Mouse (Mus musculus) neural tube, embryonic 15.5 days (tissue): ENCODE data around the gene Esr2. TPM values are rescaled to one million over a fixed set of nuclear protein-coding genes. Genes with fewer than 3 reads are reported as not detected.

ENCODE experiments used
- ATAC-seq: fragments of 200-750 bp; cut with Nextera tagmentation; 2 replicates; pipeline ENCODE4 v1.8.0; 2017; ENCODE audit warnings: mild to moderate bottlenecking, moderate TSS enrichment, moderate library complexity; ENCODE audit not compliant: low FRiP score
- H3K27ac ChIP-seq: fragments of 300-500 bp; sonication (generic); replicated peaks from 2 replicates; pipeline ENCODE4 v1.5.1; 2015; ENCODE audit warnings: mild to moderate bottlenecking, inconsistent platforms
- H3K27me3 ChIP-seq: fragments of 300-500 bp; sonication (generic); replicated peaks from 2 replicates; pipeline ENCODE4 v1.6.1; 2015; ENCODE audit warnings: inconsistent platforms
- H3K36me3 ChIP-seq: fragments of 300-500 bp; sonication (generic); 2 replicates; pipeline ENCODE4 v1.6.1; 2015; ENCODE audit warnings: inconsistent platforms
- H3K4me1 ChIP-seq: fragments of 300-500 bp; sonication (generic); 2 replicates; pipeline ENCODE4 v1.6.1; 2015; ENCODE audit warnings: inconsistent platforms
- H3K4me2 ChIP-seq: fragments of 300-500 bp; sonication (generic); 2 replicates; pipeline ENCODE4 v1.6.1; 2015; ENCODE audit warnings: inconsistent platforms, mild to moderate bottlenecking, moderate library complexity
- H3K4me3 ChIP-seq: fragments of 300-500 bp; sonication (generic); replicated peaks from 2 replicates; pipeline ENCODE4 v1.5.1; 2015; ENCODE audit warnings: mild to moderate bottlenecking, inconsistent platforms
- H3K9ac ChIP-seq: fragments of 300-500 bp; sonication (generic); replicated peaks from 2 replicates; pipeline ENCODE4 v1.6.1; 2015; ENCODE audit warnings: mild to moderate bottlenecking, inconsistent platforms
- H3K9me3 ChIP-seq: fragments of 300-500 bp; sonication (generic); replicated peaks from 2 replicates; pipeline ENCODE4 v1.6.1; 2016; ENCODE audit warnings: inconsistent platforms
- WGBS: fragments of 180-500 bp; shearing (Covaris S2); methylation state at CpG from one replicate; pipeline ENCODE4 v1.1.7; 2015; ENCODE audit warnings: mixed read lengths; 5-methylcytosine and 5-hydroxymethylcytosine counted together
- polyA plus RNA-seq: library from polyadenylated mRNA; unstranded; fragments of >200 nt; fragmentation: Nextera tagmentation; extraction: Ambion mirVana; gene quantifications from 2 replicates; pipeline ENCODE4 v1.2.1, GENCODE M21; 2015

Esr2 gene
- polyA plus RNA-seq, 1 experiment from 2014 or later = 0.17 TPM

DNA sequence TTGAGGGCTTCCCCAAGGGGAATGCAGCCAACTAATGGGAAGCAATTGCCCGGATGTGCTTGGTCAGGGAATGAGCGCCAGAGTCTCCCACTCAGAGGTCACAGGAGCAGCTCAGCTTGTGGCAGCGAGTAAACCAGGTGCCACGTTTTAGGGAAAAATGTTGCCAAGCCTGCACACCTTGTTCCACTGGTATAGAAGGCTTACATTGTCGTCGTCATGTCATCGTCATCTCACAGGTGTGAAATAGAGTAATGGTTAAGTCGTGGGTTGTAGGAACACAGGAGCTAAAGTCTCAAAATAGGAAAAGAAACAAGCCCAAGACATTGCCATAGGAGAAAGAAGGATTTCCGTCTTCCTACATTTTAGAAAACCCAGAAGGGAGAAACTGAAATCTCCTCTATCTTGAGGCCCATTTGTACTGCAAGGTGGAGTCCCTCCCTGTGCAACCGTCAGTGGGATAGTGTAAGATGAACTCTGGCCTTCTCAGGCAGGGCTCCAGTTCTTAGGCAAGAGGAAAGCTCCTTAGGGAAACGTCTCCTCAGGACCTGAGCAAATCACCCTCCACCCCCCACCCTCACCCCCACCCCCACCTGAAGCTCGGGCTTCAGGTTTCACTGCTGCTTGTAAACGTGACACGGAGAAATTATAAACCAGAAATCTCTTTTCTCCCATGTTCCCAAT lies 96.0 kb downstream of the Esr2 start:
- no peaks in the 10 kb centered on the region for H3K9me3 ChIP-seq
- peaks cover 27% of the 10 kb centered on the region for H3K4me1 ChIP-seq
- peak; percentile 39; the same call in 1 of the 2 replicates for ATAC-seq
- 41% methylated on average over 14 of the region's 14 CpGs for WGBS
- peak overlapping the region; percentile 43 for H3K9ac ChIP-seq
- peak overlapping the region; percentile 45 for H3K4me3 ChIP-seq
- H3K4me2 ChIP-seq = peak overlapping the region; percentile 63
- H3K36me3 ChIP-seq = no peaks in the 10 kb centered on the region
- H3K27me3 ChIP-seq = no peaks in the 10 kb centered on the region
- H3K27ac ChIP-seq = peak overlapping the region; percentile 93

DNA sequence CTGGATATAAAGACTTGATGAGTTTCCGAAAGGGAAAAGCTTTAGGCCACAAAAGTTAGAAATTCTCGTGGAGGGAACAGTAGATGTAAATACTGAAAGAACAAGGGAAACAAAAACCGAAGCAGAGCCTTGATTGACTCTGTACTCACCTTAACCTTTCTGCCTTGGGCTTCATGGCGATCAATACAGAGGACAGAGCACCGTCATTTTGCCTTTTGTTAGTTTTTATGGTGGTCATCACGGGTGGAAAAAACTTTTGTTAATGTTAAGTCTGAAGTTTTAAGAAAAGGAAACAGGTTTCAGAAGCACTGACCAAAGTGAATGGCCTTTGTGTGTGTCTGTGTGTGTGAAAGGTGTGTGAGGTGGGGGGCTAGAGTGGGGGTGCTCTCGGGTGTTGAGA lies 103.1 kb downstream of the Esr2 start:
- Histone ChIP-seq H3K9ac (no peak overlapping the region), H3K4me2 (no peak overlapping the region), H3K4me3 (no peak overlapping the region), H3K4me1 (no peaks in the 10 kb centered on the region; the same call in 1 of the 2 replicates), H3K27ac (no peak overlapping the region), H3K9me3 (no peaks in the 10 kb centered on the region), H3K36me3 (peaks cover 3% of the 10 kb centered on the region; the same call in 1 of the 2 replicates), H3K27me3 (no peaks in the 10 kb centered on the region)
- 26% methylated on average over 7 of the region's 7 CpGs for WGBS
- no peak for ATAC-seq

DNA sequence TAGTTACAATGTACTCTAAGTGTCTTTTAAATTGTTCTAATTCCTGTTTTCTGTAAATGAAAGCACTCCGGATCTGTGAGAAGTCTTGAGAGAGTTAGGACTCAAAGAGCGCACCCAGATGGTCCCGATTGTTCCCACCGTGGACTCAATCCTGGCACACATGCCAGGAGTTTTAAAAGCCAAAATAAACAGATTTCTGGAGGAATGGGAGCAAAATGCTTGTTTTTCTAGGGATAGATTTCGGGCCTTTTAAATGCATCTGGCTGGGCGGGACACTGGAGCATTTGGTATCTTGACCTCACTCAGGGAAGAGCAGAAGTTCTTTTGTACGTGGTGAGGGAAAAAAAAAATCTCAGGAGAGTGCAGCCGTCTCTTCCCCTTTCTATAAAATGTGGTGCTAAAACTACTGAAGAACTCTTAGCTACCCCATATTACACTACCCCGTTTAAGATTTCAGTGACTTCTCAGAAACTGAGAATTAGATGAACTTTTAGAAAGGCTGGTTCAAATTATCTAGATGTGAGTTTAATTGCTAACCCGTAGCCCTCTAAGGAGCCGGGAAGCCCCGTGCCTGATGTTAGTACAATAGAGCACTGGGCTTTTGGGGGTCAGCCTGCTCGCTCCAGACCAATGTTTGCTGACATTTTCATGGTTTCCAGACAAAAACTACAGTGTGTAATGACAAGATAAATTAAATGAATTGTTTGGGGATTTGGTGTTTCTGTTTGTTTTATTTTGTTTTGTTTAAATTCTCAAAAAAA lies 103.8 kb downstream of the Esr2 start:
- H3K4me3 ChIP-seq = no peak overlapping the region
- WGBS = 16% methylated on average over 13 of the region's 13 CpGs
- H3K27me3 ChIP-seq = no peaks in the 10 kb centered on the region
- peaks cover 6% of the 10 kb centered on the region; the same call in 1 of the 2 replicates for H3K36me3 ChIP-seq
- H3K9me3 ChIP-seq = no peaks in the 10 kb centered on the region
- no peaks in the 10 kb centered on the region; the same call in 1 of the 2 replicates for H3K4me1 ChIP-seq
- H3K9ac ChIP-seq = no peak overlapping the region
- ATAC-seq = no peak
- H3K4me2 ChIP-seq = no peak overlapping the region
- no peak overlapping the region for H3K27ac ChIP-seq

DNA sequence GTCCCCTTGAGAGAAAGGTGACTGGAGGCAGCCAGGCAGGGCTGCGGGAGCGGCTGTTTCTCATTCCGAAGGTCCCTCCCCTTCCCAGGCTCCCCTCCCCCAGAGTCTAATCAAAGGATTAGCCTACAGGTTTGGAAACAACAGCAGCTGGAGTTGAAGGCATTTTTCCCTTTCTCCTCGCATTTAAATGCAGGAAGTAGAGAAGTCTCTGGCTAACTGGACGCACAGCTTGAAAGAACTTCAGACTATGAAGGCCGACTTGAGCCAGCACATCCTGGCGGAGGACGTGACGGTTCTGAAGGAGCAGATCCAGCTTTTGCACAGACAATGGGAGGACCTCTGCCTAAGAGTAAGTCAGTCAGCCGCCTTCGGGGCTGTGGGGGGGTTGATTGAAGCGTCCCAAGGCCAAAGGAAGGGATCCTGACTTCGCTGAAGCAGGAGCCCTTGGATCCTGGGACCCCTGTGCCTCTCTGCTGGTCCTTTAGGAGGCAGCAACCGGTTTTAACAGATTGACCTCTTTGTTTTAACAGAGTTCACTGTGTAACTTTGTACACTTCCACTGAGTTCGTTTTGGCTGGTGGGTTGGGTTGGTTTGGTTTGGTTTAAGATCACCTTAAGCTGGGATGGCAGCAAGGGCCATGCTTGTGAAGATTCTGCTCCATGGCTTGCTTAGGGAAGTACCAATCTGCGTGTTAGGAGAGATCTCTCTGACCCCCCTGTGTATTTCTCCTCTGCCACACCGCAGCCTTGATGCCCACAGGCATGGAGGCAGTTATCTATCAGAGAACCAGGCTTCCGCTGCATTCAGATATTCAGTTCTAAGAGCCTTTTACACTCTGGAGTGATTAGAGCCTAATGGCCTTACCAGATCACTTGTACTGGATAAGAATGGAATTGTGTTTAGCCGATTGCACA lies 104.9 kb downstream of the Esr2 start:
- H3K4me2 ChIP-seq = peak overlapping the region; percentile 3; the same call in 1 of the 2 replicates
- no peak for ATAC-seq
- no peaks in the 10 kb centered on the region for H3K9me3 ChIP-seq
- H3K27ac ChIP-seq = no peak overlapping the region
- H3K4me3 ChIP-seq = no peak overlapping the region; the same call in 1 of the 2 replicates
- peaks cover 6% of the 10 kb centered on the region; the same call in 1 of the 2 replicates for H3K36me3 ChIP-seq
- 19% methylated on average over 19 of the region's 19 CpGs for WGBS
- H3K9ac ChIP-seq = no peak overlapping the region
- H3K27me3 ChIP-seq = no peaks in the 10 kb centered on the region
- no peaks in the 10 kb centered on the region; the same call in 1 of the 2 replicates for H3K4me1 ChIP-seq

Other genes with a start within 250 kb of the Esr2 start
- not detected in 2 replicates for gene Tex21, start 69.5 kb upstream of the Esr2 start, polyA plus RNA-seq
- 29.3 and 43.5 TPM in 2 replicates for gene Mthfd1, start 78.0 kb upstream of the Esr2 start, polyA plus RNA-seq
- gene Akap5, start 147.6 kb upstream of the Esr2 start, polyA plus RNA-seq = 11.9 and 12.6 TPM in 2 replicates
- 13.1 and 15.2 TPM in 2 replicates for gene Zbtb25, start 192.3 kb upstream of the Esr2 start, polyA plus RNA-seq
- gene Zbtb1, start 193.0 kb upstream of the Esr2 start, polyA plus RNA-seq = 3.3 and 4.4 TPM in 2 replicates
- gene Hspa2, start 226.9 kb upstream of the Esr2 start, polyA plus RNA-seq = 5.7 and 8.2 TPM in 2 replicates
- 0.92 and 1.6 TPM in 2 replicates for gene Ppp1r36, start 240.3 kb upstream of the Esr2 start, polyA plus RNA-seq